Mouse (Mus musculus) ES-Bruce4 (cell line): ENCODE results near the gene Hist1h2ad. TPM values are rescaled to one million over a fixed set of nuclear protein-coding genes. Genes with fewer than 3 reads are reported as not detected.
"Not testable (repeated sequence)": the region's sequence is repeated elsewhere in the genome, so short reads cannot be mapped to it uniquely, and the experiment has no call there.

Experiments used
- H3K27ac ChIP-seq: 2 replicates; pipeline ENCODE4 v1.5.1; 2012; ENCODE audit warnings: low read length, inconsistent platforms; ENCODE audit not compliant: insufficient read depth
- H3K27me3 ChIP-seq: 2 replicates; pipeline ENCODE4 v1.6.1; 2012; ENCODE audit warnings: mild to moderate bottlenecking, low read length, inconsistent platforms; ENCODE audit not compliant: control insufficient read depth, poor library complexity, insufficient read depth, severe bottlenecking
- H3K36me3 ChIP-seq: 2 replicates; pipeline ENCODE4 v1.6.1; 2012; ENCODE audit warnings: inconsistent platforms, mild to moderate bottlenecking, low read length, moderate library complexity; ENCODE audit not compliant: control insufficient read depth, poor library complexity, insufficient read depth, severe bottlenecking
- H3K4me1 ChIP-seq: one replicate; pipeline ENCODE4 v1.8.1; 2011; ENCODE audit warnings: low read length; ENCODE audit not compliant: control insufficient read depth, insufficient read depth
- H3K4me3 ChIP-seq: 2 replicates; pipeline ENCODE4 v1.5.1; 2011; ENCODE audit warnings: low read depth, mild to moderate bottlenecking, low read length
- H3K9ac ChIP-seq: 2 replicates; pipeline ENCODE4 v1.6.1; 2012; ENCODE audit warnings: low read depth, mild to moderate bottlenecking, inconsistent platforms; ENCODE audit not compliant: poor library complexity, severe bottlenecking
- H3K9me3 ChIP-seq: replicated peaks from 2 replicates; pipeline ENCODE4 v1.6.1; 2012; ENCODE audit warnings: mild to moderate bottlenecking, low read length, inconsistent platforms; ENCODE audit not compliant: control insufficient read depth, poor library complexity, insufficient read depth, severe bottlenecking
- CTCF ChIP-seq: IDR thresholded peaks from one replicate; pipeline ENCODE4 v1.8.1; 2011; ENCODE audit warnings: low read depth, low read length
- EP300 ChIP-seq: IDR thresholded peaks from 2 replicates; pipeline ENCODE4 v1.6.1; 2011; ENCODE audit warnings: low read depth, low read length; ENCODE audit not compliant: insufficient read depth
- POLR2A ChIP-seq: IDR thresholded peaks from one replicate; pipeline ENCODE4 v1.8.1; 2011; ENCODE audit warnings: low read length; ENCODE audit not compliant: insufficient read depth
- polyA plus RNA-seq: library from polyadenylated mRNA; stranded (reverse); fragments of >200 nt; gene quantifications from 2 replicates; pipeline ENCODE4 v1.2.4, GENCODE M21; 2011; ENCODE audit warnings: low read depth; ENCODE audit not compliant: missing spikeins, insufficient read depth, insufficient read length

Gene Hist1h2ad
- polyA plus RNA-seq, 1 experiment: 2.0 TPM

GRCm38 (mm10) chr13:23622175-23622671, 48.0 kb downstream of the Hist1h2ad start, which contains the start of gene Hist1h1e:
Gene Hist1h1e, minus strand, starts transcription at chr13:23622558.
- Histone ChIP-seq H3K27ac (peak within 1 kb of the TSS; percentile 73), H3K4me3 (peak within 1 kb of the TSS; percentile 76), H3K9ac (peak within 1 kb of the TSS; percentile 79)
- not testable (repeated sequence) for H3K4me1 ChIP-seq, H3K9me3 ChIP-seq, H3K27me3 ChIP-seq, H3K36me3 ChIP-seq
- 0 out of 2 replicates have a peak, but pooled peaks have one; percentile 4 for TF ChIP-seq EP300
- peak; percentile 90 for TF ChIP-seq POLR2A

GRCm38 (mm10) chr13:23622861-23623450, 48.8 kb downstream of the Hist1h2ad start:
- H3K27ac ChIP-seq: no peak overlapping the region
- no peak overlapping the region for H3K4me3 ChIP-seq
- no peak for TF ChIP-seq EP300
- no peak for TF ChIP-seq POLR2A
- no peak for TF ChIP-seq CTCF
- no peaks in the 10 kb centered on the region for H3K4me1 ChIP-seq
- H3K9me3 ChIP-seq: no peaks in the 10 kb centered on the region
- peak overlapping the region; percentile 79 for H3K9ac ChIP-seq
- no peaks in the 10 kb centered on the region; the same call in 1 of the 2 replicates for H3K27me3 ChIP-seq
- no peaks in the 10 kb centered on the region for H3K36me3 ChIP-seq

Other genes starting within 250 kb of the Hist1h2ad start
- 47.3 and 52.8 TPM in 2 replicates for gene Zfp322a, start 205.2 kb upstream of the Hist1h2ad start, polyA plus RNA-seq
- 10.0 and 10.3 TPM in 2 replicates for gene Abt1, start 150.5 kb upstream of the Hist1h2ad start, polyA plus RNA-seq
- 0.40 and 0.46 TPM in 2 replicates for gene Btn1a1, start 108.5 kb upstream of the Hist1h2ad start, polyA plus RNA-seq
- 0.91 and 1.9 TPM in 2 replicates for gene Btn2a2, start 85.5 kb upstream of the Hist1h2ad start, polyA plus RNA-seq
- 16.9 and 19.1 TPM in 2 replicates for gene Hist1h4h, start 43.3 kb upstream of the Hist1h2ad start, polyA plus RNA-seq
- 68.8 and 97.9 TPM in 2 replicates for gene Hist1h2af, start 40.5 kb upstream of the Hist1h2ad start, polyA plus RNA-seq
- 8.9 and 16.9 TPM in 2 replicates for gene Hist1h3g, start 39.0 kb upstream of the Hist1h2ad start, polyA plus RNA-seq
- gene Hist1h2bh, start 31.0 kb upstream of the Hist1h2ad start, polyA plus RNA-seq: 3.9 and 4.2 TPM in 2 replicates
- 1.5 TPM in 1 of 2 replicates, not detected in the other for gene Hist1h3f, start 30.3 kb upstream of the Hist1h2ad start, polyA plus RNA-seq
- gene Hist1h4f, start 22.7 kb upstream of the Hist1h2ad start, polyA plus RNA-seq: 24.1 and 31.1 TPM in 2 replicates
- gene Hist1h1d, start 21.1 kb upstream of the Hist1h2ad start, polyA plus RNA-seq: 1.6 and 2.0 TPM in 2 replicates
- 14.3 and 15.4 TPM in 2 replicates for gene Hist1h3e, start 12.0 kb upstream of the Hist1h2ad start, polyA plus RNA-seq
- 5.0 and 8.2 TPM in 2 replicates for gene Hist1h2ae, start 3.2 kb upstream of the Hist1h2ad start, polyA plus RNA-seq
- gene Hist1h2bg, start 3.0 kb upstream of the Hist1h2ad start, polyA plus RNA-seq: 13.4 and 16.7 TPM in 2 replicates
- gene Hist1h2bf, start 185 bp upstream of the Hist1h2ad start, polyA plus RNA-seq: 21.5 and 23.2 TPM in 2 replicates
- 3.2 and 4.7 TPM in 2 replicates for gene Hist1h3d, start 1.4 kb downstream of the Hist1h2ad start, polyA plus RNA-seq
- gene Hist1h4d, start 7.2 kb downstream of the Hist1h2ad start, polyA plus RNA-seq: 4.3 and 4.8 TPM in 2 replicates
- gene Hist1h2be, start 46.7 kb downstream of the Hist1h2ad start, polyA plus RNA-seq: 1.8 TPM in 2 replicates
- 6.9 and 8.4 TPM in 2 replicates for gene Hist1h1e, start 48.2 kb downstream of the Hist1h2ad start, polyA plus RNA-seq
- 0.37 and 0.91 TPM in 2 replicates for gene Hist1h2ac, start 109.6 kb downstream of the Hist1h2ad start, polyA plus RNA-seq
- 9.1 and 10.6 TPM in 2 replicates for gene Hist1h2bc, start 109.8 kb downstream of the Hist1h2ad start, polyA plus RNA-seq
- not detected in 2 replicates for gene Hist1h1t, start 121.4 kb downstream of the Hist1h2ad start, polyA plus RNA-seq
- 1.3 and 2.5 TPM in 2 replicates for gene Hist1h4c, start 124.1 kb downstream of the Hist1h2ad start, polyA plus RNA-seq
- gene Hfe, start 136.5 kb downstream of the Hist1h2ad start, polyA plus RNA-seq: not detected in 2 replicates
- 10.8 and 13.3 TPM in 2 replicates for gene Hist1h1c, start 164.4 kb downstream of the Hist1h2ad start, polyA plus RNA-seq
- 3.6 and 8.6 TPM in 2 replicates for gene Hist1h3c, start 171.2 kb downstream of the Hist1h2ad start, polyA plus RNA-seq
- 9.8 and 11.5 TPM in 2 replicates for gene Hist1h2bb, start 172.4 kb downstream of the Hist1h2ad start, polyA plus RNA-seq
- 11.9 and 17.9 TPM in 2 replicates for gene Hist1h2ab, start 176.7 kb downstream of the Hist1h2ad start, polyA plus RNA-seq
- 5.0 and 9.4 TPM in 2 replicates for gene Hist1h3b, start 177.9 kb downstream of the Hist1h2ad start, polyA plus RNA-seq
- 28.2 and 29.2 TPM in 2 replicates for gene Hist1h4b, start 182.6 kb downstream of the Hist1h2ad start, polyA plus RNA-seq
- gene Hist1h4a, start 186.8 kb downstream of the Hist1h2ad start, polyA plus RNA-seq: 3.1 and 4.5 TPM in 2 replicates
- 5.4 TPM in 1 of 2 replicates, not detected in the other for gene Hist1h3a, start 188.0 kb downstream of the Hist1h2ad start, polyA plus RNA-seq
- 7.8 and 8.6 TPM in 2 replicates for gene Hist1h1a, start 189.3 kb downstream of the Hist1h2ad start, polyA plus RNA-seq
- gene Trim38, start 195.5 kb downstream of the Hist1h2ad start, polyA plus RNA-seq: not detected in 2 replicates
- gene Slc17a2, start 232.6 kb downstream of the Hist1h2ad start, polyA plus RNA-seq: not detected in 2 replicates